Mouse (Mus musculus): ENCODE measurements at regions not wholly inside any gene's neighbourhood (a gene's known extent, or its start where the extent isn't known, plus 50 kb on each side); places are given as distances from the start of the nearest gene placed in this dataset.

- no peak for DNase-seq
Observed at GRCm38 (mm10) chr3:102574320-102574719, 104.6 kb downstream of the Ngf start.

- no peak for DNase-seq
Observed at GRCm38 (mm10) chr3:102576896-102577295, 107.2 kb downstream of the Ngf start.

GRCm38 (mm10) chr3:102581830-102582229 is 112.1 kb downstream of the Ngf start:
- no peak for DNase-seq

- DNase-seq, result no peak
Observed at GRCm38 (mm10) chr3:102585136-102585535, 115.4 kb downstream of the Ngf start.

- no peak for DNase-seq
Observed at GRCm38 (mm10) chr3:102586221-102586620, 116.5 kb downstream of the Ngf start.

- no peak for DNase-seq
Observed at GRCm38 (mm10) chr3:102592041-102592440, 122.3 kb downstream of the Ngf start.

- DNase-seq, result no peak
Observed at GRCm38 (mm10) chr3:102596944-102597551, 127.3 kb downstream of the Ngf start.

GRCm38 (mm10) chr3:102599061-102599460 is 129.3 kb downstream of the Ngf start:
- DNase-seq, result no peak

GRCm38 (mm10) chr3:102602766-102603165 is 131.6 kb upstream of the Tspan2 start:
- no peak for DNase-seq

GRCm38 (mm10) chr3:102605284-102605683 is 129.0 kb upstream of the Tspan2 start:
- no peak for DNase-seq

- DNase-seq, result no peak
Observed at GRCm38 (mm10) chr3:102610970-102611369, 123.4 kb upstream of the Tspan2 start.

- DNase-seq, result no peak
Observed at GRCm38 (mm10) chr3:102611398-102612366, 122.6 kb upstream of the Tspan2 start.

- DNase-seq, result no peak
Observed at GRCm38 (mm10) chr3:102619666-102620377, 114.5 kb upstream of the Tspan2 start.

- no peak for DNase-seq
Observed at GRCm38 (mm10) chr3:102636076-102636475, 98.3 kb upstream of the Tspan2 start.

- no peak for DNase-seq
Observed at GRCm38 (mm10) chr3:102636674-102637073, 97.7 kb upstream of the Tspan2 start.

GRCm38 (mm10) chr3:102644276-102644940 is 89.9 kb upstream of the Tspan2 start:
- DNase-seq, result no peak

- no peak for DNase-seq
Observed at GRCm38 (mm10) chr3:102648450-102648849, 85.9 kb upstream of the Tspan2 start.

GRCm38 (mm10) chr3:102654962-102655361 is 79.4 kb upstream of the Tspan2 start:
- DNase-seq, result no peak

GRCm38 (mm10) chr3:102657116-102657515 is 77.2 kb upstream of the Tspan2 start:
- DNase-seq, result no peak

- DNase-seq, result no peak
Observed at GRCm38 (mm10) chr3:102657531-102658060, 76.7 kb upstream of the Tspan2 start.

- no peak for DNase-seq
Observed at GRCm38 (mm10) chr3:102659352-102659751, 75.0 kb upstream of the Tspan2 start.

- no peak for DNase-seq
Observed at GRCm38 (mm10) chr3:102661296-102661695, 73.0 kb upstream of the Tspan2 start.

- no peak for DNase-seq
Observed at GRCm38 (mm10) chr3:102663711-102664110, 70.6 kb upstream of the Tspan2 start.

Data from kidney, adult 11 months (tissue).